Mouse (Mus musculus): ENCODE results near the gene Tjap1. TPM values are rescaled to one million over a fixed set of nuclear protein-coding genes. Genes with fewer than 3 reads are reported as not detected.

Gene Tjap1
- total RNA-seq, 2 experiments from 2014 or later, result 50.4 to 72.7 TPM

GRCm38 (mm10) chr17:46252571-46253451 is 30.0 kb downstream of the Tjap1 start:
- no peak for DNase-seq

GRCm38 (mm10) chr17:46251174-46251573 is 31.7 kb downstream of the Tjap1 start:
- no peak for DNase-seq

GRCm38 (mm10) chr17:46248189-46248522 is 34.7 kb downstream of the Tjap1 start:
- DNase-seq, result no peak

GRCm38 (mm10) chr17:46247512-46248188 is 35.2 kb downstream of the Tjap1 start, which contains the start of the genes Polr1c and Yipf3:
Gene Polr1c, minus strand, starts transcription at chr17:46248054.
Gene Yipf3, plus strand, starts transcription at chr17:46248080.
- peak; percentile 92 to 95 for DNase-seq

DNA sequence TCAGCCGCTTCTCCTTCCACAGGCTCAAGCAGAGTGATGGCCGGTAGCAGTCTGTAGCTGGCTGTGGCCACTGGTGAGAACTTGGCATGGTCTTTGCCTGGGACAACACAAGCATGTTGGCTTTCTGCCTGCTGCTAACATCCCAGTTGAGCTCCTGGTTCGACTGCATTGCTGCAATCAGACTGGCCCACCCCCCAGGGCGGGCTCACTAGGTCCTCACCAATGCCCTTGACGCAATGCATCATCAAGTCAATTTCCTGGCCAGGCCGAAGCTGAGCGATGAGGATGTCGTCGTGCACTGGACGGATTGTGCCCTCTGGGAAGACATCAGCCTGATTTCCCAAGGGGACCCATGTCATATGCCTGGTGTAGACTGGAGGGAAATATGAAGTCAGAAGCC is 38.2 kb downstream of the Tjap1 start:
- DNase-seq, result no peak

DNA sequence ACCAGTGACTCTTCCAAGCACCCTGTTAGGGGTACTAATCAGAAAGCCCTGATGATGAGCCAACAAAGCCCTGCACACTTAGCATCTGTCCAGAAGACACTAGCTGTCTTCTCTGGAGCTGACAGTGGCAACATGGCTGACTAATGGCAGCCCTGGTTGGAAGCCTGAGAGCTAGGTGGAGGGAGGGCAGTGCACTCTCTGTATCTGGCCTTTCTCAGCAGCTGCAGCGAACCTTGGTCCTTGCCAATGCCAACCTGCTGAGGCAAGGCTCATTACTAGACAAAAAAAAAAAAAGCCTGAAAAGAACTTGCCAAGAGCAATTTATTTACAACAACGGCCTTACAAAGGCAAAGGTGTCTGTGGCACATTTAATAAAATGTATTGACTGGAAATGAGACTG is 39.2 kb downstream of the Tjap1 start:
- no peak for DNase-seq

DNA sequence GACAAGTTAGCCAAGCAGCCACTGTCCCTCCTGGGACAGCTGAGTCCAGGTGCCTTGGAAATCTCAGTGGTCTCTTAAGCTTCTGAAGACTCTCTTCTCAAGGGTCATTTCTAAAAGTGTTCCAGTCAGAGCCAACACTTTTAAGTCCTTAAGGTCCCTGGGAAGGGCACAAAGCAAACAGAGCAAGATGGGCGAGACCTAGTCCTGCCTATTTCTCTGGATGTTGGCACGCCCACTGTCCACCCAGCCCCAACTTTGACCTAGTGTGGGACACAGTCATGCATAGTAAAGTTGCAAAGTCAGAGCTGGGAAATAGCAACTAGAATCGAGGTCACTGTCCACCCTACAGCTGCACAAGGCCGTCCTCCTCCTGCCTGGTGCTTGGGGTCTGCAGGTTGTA is 39.8 kb downstream of the Tjap1 start:
- DNase-seq, result no peak

GRCm38 (mm10) chr17:46242274-46242673 is 40.6 kb downstream of the Tjap1 start:
- DNase-seq, result no peak

DNA sequence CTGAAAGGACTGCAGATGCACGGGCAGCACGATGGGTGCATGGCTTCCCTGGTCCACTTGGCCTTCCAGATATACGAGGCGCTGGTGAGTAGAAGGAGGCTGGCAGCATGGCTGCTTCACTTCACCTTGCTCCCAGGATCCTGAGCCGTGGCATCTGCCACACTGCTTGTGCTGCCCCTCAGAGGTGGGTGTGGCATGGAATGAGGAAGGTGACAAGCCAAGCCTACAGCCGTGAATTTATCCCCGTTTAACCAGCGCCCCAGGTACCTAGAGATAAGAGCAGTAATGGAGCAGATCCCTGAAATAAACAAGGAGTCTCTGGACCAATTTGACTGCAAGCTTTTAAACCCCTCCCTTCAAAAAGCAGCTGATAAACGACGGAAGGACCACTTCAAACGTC is 41.4 kb downstream of the Tjap1 start:
- no peak for DNase-seq

DNA sequence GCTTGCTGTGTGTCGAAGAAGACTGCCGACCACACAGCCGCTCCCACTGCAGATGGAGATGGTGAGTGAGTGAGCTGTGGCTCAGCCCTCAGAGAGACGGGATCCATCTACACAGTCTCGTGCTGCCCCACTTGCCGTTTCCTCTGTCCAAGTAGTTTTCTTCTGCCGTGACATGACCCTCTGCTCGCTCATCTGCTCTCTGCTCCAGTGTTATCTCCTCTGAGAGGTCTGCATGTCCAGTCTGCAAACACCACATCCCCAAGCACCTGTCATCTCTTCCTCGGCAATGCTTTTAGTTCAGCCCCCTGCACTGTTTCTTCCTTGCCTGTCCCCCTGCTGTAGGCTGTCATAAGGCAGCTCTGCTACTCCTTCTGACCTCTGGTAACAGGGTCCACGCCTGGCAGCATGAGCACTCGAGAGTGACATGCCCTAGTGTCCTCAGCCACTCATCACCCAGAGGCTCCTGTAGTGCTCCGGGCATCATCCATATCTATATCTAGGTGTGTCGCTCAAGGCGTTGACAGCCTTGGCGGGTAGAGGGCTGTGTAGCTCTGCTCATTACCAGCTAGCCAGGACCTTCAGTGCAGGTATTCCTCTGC is 43.2 kb downstream of the Tjap1 start:
- no peak for DNase-seq

- no peak for DNase-seq
These were observed 45.3 kb downstream of the Tjap1 start for GRCm38 (mm10) chr17:46237480-46237879.

DNA sequence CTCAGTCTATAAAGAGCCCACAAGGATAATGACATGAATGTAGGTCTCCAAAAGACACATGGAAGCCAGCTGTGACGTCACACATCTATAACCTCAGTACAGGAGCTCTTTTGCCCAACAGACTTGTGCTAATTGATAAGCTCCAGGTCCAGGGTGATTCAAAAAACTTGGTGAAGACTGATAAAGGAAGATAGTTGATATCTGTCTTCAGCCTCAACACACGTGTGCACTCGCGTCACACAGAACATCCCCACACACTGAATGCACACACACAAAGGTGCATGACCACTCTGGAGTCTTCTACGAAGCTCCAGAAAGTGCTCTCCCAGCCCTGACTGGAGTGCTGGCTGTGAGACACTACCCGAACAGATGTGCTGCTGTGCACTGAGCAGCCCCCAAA is 45.7 kb downstream of the Tjap1 start:
- DNase-seq, result no peak

GRCm38 (mm10) chr17:46236067-46236466 is 46.8 kb downstream of the Tjap1 start:
- no peak for DNase-seq

DNA sequence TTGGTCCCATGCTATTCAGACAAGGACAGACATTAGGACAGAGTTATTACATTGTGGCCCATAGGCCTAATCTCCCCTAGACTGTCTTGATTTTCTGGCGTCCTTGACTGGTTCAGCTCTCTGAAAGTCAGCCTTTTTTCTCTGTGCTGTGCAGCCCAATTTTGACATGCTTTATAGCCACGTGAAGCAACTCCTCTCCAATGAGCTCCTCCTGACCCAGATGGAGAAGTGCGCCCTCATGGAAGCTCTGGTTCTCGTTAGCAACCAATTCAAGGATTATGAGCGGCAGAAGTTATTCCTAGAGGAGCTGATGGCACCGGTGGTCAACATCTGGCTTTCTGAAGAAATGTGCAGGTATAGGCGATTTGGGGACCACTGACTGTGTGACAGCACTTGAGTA is 55.2 kb downstream of the Tjap1 start:
- no peak for DNase-seq

GRCm38 (mm10) chr17:46221601-46222000 is 61.2 kb downstream of the Tjap1 start:
- DNase-seq, result no peak

DNA sequence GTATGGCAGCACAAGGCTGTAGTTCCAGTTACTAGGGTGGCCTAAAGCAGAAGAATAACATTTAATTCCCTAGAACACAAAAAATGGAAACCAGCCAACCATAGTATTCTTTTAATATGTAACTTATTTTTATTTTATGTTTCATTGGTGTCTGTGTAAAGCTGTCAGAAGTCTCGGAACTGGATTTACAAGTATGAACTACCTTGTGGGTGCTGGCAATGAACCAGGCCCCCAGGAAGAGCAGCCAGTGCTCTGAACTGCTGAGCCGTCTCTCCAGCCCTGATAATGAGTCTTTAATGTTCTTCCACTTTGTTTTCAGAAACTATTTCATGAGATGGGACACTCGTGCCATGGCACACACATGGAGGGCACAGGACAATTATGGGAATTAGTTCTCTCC is 72.3 kb downstream of the Tjap1 start:
- DNase-seq, result no peak

Small RNAs within 50 kb of the gene (microRNA-seq; reads per million reads assigned to microRNA genes)
- 0 reads per million in 2 experiments for gene Mir693

Other genes starting within 250 kb of the Tjap1 start
- 10 to 100 TPM; 81.0 to 83.8 TPM for gene Mrps18a, start 172.0 kb downstream of the Tjap1 start, total RNA-seq (2021)
- gene Rsph9, start 138.8 kb downstream of the Tjap1 start, total RNA-seq (2021), result 10 to 100 TPM; 25.5 to 25.6 TPM
- gene Mad2l1bp, start 129.5 kb downstream of the Tjap1 start, total RNA-seq (2021), result 10 to 100 TPM in 1 of 2 experiments, 1 to 10 TPM in 1; 10.0 to 10.4 TPM
- gene Gtpbp2, start 122.0 kb downstream of the Tjap1 start, total RNA-seq (2021), result 100 to 1,000 TPM; 123 to 137 TPM
- gene Polh, start 80.4 kb downstream of the Tjap1 start, total RNA-seq (2021), result 1 to 10 TPM; 5.5 to 5.8 TPM
- gene Xpo5, start 80.2 kb downstream of the Tjap1 start, total RNA-seq (2021), result 10 to 100 TPM; 47.9 to 49.7 TPM
- 10 to 100 TPM; 34.5 to 35.1 TPM for gene Polr1c, start 35.0 kb downstream of the Tjap1 start, total RNA-seq (2021)
- gene Yipf3, start 34.9 kb downstream of the Tjap1 start, total RNA-seq (2021), result 10 to 100 TPM; 78.7 to 92.4 TPM
- gene Lrrc73, start 29.5 kb downstream of the Tjap1 start, total RNA-seq (2021), result 10 to 100 TPM; 60.4 to 63.5 TPM
- gene Dlk2, start 14.4 kb upstream of the Tjap1 start, total RNA-seq (2021), result 10 to 100 TPM; 46.9 to 52.4 TPM
- 1 to 10 TPM; 8.2 to 9.0 TPM for gene Abcc10, start 45.3 kb upstream of the Tjap1 start, total RNA-seq (2021)
- 10 to 100 TPM; 56.3 to 60.0 TPM for gene Zfp318, start 100.7 kb upstream of the Tjap1 start, total RNA-seq (2021)
- gene Crip3, start 145.9 kb upstream of the Tjap1 start, total RNA-seq (2021), result 1 to 10 TPM; 8.1 to 8.4 TPM
- under 1 TPM in 1 of 2 experiments, not detected in 1; 0.30 TPM for gene Slc22a7, start 155.4 kb upstream of the Tjap1 start, total RNA-seq (2021)
- 100 to 1,000 TPM; 114 to 118 TPM for gene Ttbk1, start 204.6 kb upstream of the Tjap1 start, total RNA-seq (2021)
- gene Dnph1, start 213.7 kb upstream of the Tjap1 start, total RNA-seq (2021), result 1 to 10 TPM; 4.9 to 7.1 TPM

Measured in layer of hippocampus, postnatal 36 days (tissue).